Mouse (Mus musculus) midbrain, embryonic 10.5 days (tissue): ENCODE measurements around the gene Ms4a6d. TPM values are rescaled to one million over a fixed set of nuclear protein-coding genes. Genes with fewer than 3 reads are reported as not detected.

Source experiments
- DNase-seq: peaks from one replicate; pipeline ENCODE4 v3.0.0-alpha.2; 2017; ENCODE audit warnings: low spot score
- H3K27ac ChIP-seq: fragments of 300-500 bp; sonication (generic); replicated peaks from 2 replicates; pipeline ENCODE4 v1.5.1; 2016; ENCODE audit warnings: mild to moderate bottlenecking
- H3K27me3 ChIP-seq: fragments of 300-500 bp; sonication (generic); 2 replicates; pipeline ENCODE4 v1.6.1; 2016; ENCODE audit warnings: low read depth, mild to moderate bottlenecking; ENCODE audit not compliant: poor library complexity, severe bottlenecking
- H3K36me3 ChIP-seq: fragments of 300-500 bp; sonication (generic); 2 replicates; pipeline ENCODE4 v1.6.1; 2016; ENCODE audit warnings: mild to moderate bottlenecking, moderate library complexity
- H3K4me1 ChIP-seq: fragments of 300-500 bp; sonication (generic); 2 replicates; pipeline ENCODE4 v1.6.1; 2016
- H3K4me3 ChIP-seq: fragments of 300-500 bp; sonication (generic); 2 replicates; pipeline ENCODE4 v1.5.1; 2016; ENCODE audit warnings: mild to moderate bottlenecking, moderate library complexity
- H3K9me3 ChIP-seq: fragments of 300-500 bp; sonication (generic); replicated peaks from 2 replicates; pipeline ENCODE4 v1.6.1; 2016; ENCODE audit warnings: mild to moderate bottlenecking
- WGBS: fragments of 180-500 bp; shearing (Covaris S2); methylation state at CpG from one replicate; pipeline ENCODE4 v1.1.7; 2016; 5-methylcytosine and 5-hydroxymethylcytosine counted together
- polyA plus RNA-seq: library from polyadenylated mRNA; unstranded; fragments of >200 nt; fragmentation: Nextera tagmentation; extraction: Ambion mirVana; gene quantifications from 2 replicates; pipeline ENCODE4 v1.2.1, GENCODE M21; 2016

Gene Ms4a6d
- polyA plus RNA-seq = 1.4 and 2.5 TPM in 2 replicates

- H3K36me3 ChIP-seq = no peaks in the 10 kb centered on the region
- 92% methylated on average over 2 of the region's 2 CpGs for WGBS
- no peak for DNase-seq
- no peak within 1 kb of the TSS for H3K4me3 ChIP-seq
- H3K27me3 ChIP-seq = no peaks in the 10 kb centered on the region
- H3K27ac ChIP-seq = no peak within 1 kb of the TSS
- no peaks in the 10 kb centered on the region for H3K9me3 ChIP-seq
- H3K4me1 ChIP-seq = no peaks in the 10 kb centered on the region
These were observed at the start of gene Ms4a6d for GRCm38 (mm10) chr19:11604603-11605002. Gene Ms4a6d (minus strand): TSS chr19:11604849.

- 87% methylated on average over 4 of the region's 4 CpGs for WGBS
- Histone ChIP-seq H3K27me3 (no peaks in the 10 kb centered on the region), H3K4me3 (no peak overlapping the region), H3K4me1 (no peaks in the 10 kb centered on the region), H3K36me3 (no peaks in the 10 kb centered on the region), H3K9me3 (no peaks in the 10 kb centered on the region), H3K27ac (no peak overlapping the region)
- no peak for DNase-seq
These were observed 44.9 kb upstream of the Ms4a6d start for GRCm38 (mm10) chr19:11649564-11649963.

- Histone ChIP-seq H3K36me3 (no peaks in the 10 kb centered on the region), H3K27ac (no peak overlapping the region), H3K4me3 (no peak overlapping the region), H3K27me3 (no peaks in the 10 kb centered on the region), H3K4me1 (no peaks in the 10 kb centered on the region), H3K9me3 (no peaks in the 10 kb centered on the region)
- no peak for DNase-seq
- 84% methylated on average over 3 of the region's 3 CpGs for WGBS
These were observed 41.5 kb upstream of the Ms4a6d start for GRCm38 (mm10) chr19:11646166-11646565.

- Histone ChIP-seq H3K4me3 (no peak within 1 kb of the TSS), H3K9me3 (no peaks in the 10 kb centered on the region), H3K36me3 (no peaks in the 10 kb centered on the region), H3K27me3 (no peaks in the 10 kb centered on the region), H3K27ac (no peak within 1 kb of the TSS), H3K4me1 (no peaks in the 10 kb centered on the region)
- WGBS = 68% methylated on average over 1 of the region's 1 CpGs
- DNase-seq = no peak
These were observed 36.1 kb upstream of the Ms4a6d start, which contains the start of gene Ms4a3 for GRCm38 (mm10) chr19:11640732-11641131. Gene Ms4a3 (minus strand): TSS chr19:11640851.

GRCm38 (mm10) chr19:11639038-11639437, 34.4 kb upstream of the Ms4a6d start:
- WGBS = 83% methylated on average over 4 of the region's 4 CpGs
- no peak overlapping the region for H3K4me3 ChIP-seq
- no peaks in the 10 kb centered on the region for H3K9me3 ChIP-seq
- DNase-seq = no peak
- no peaks in the 10 kb centered on the region for H3K36me3 ChIP-seq
- H3K27me3 ChIP-seq = no peaks in the 10 kb centered on the region
- H3K27ac ChIP-seq = no peak overlapping the region
- H3K4me1 ChIP-seq = no peaks in the 10 kb centered on the region

- DNase-seq = no peak
- H3K9me3 ChIP-seq = no peaks in the 10 kb centered on the region
- H3K27me3 ChIP-seq = no peaks in the 10 kb centered on the region
- no peak overlapping the region for H3K4me3 ChIP-seq
- no peaks in the 10 kb centered on the region for H3K4me1 ChIP-seq
- H3K36me3 ChIP-seq = no peaks in the 10 kb centered on the region
- 88% methylated on average over 5 of the region's 5 CpGs for WGBS
- no peak overlapping the region for H3K27ac ChIP-seq
These were observed 30.9 kb upstream of the Ms4a6d start for GRCm38 (mm10) chr19:11635572-11635971.

GRCm38 (mm10) chr19:11634330-11634729, 29.7 kb upstream of the Ms4a6d start:
- 78% methylated on average over 2 of the region's 2 CpGs for WGBS
- H3K4me1 ChIP-seq = no peaks in the 10 kb centered on the region
- H3K36me3 ChIP-seq = no peaks in the 10 kb centered on the region
- H3K27me3 ChIP-seq = no peaks in the 10 kb centered on the region
- H3K9me3 ChIP-seq = no peaks in the 10 kb centered on the region
- no peak overlapping the region for H3K27ac ChIP-seq
- no peak for DNase-seq
- H3K4me3 ChIP-seq = no peak overlapping the region

GRCm38 (mm10) chr19:11633732-11634131, 29.1 kb upstream of the Ms4a6d start:
- Histone ChIP-seq H3K9me3 (no peaks in the 10 kb centered on the region), H3K27me3 (no peaks in the 10 kb centered on the region), H3K4me1 (no peaks in the 10 kb centered on the region), H3K36me3 (no peaks in the 10 kb centered on the region), H3K27ac (no peak overlapping the region), H3K4me3 (no peak overlapping the region)
- no peak for DNase-seq
- WGBS = 80% methylated on average over 1 of the region's 1 CpGs

- Histone ChIP-seq H3K9me3 (no peaks in the 10 kb centered on the region), H3K36me3 (no peaks in the 10 kb centered on the region), H3K27me3 (no peaks in the 10 kb centered on the region), H3K4me1 (no peaks in the 10 kb centered on the region), H3K27ac (no peak overlapping the region), H3K4me3 (no peak overlapping the region)
- WGBS = 86% methylated on average over 5 of the region's 5 CpGs
- no peak for DNase-seq
These were observed 20.6 kb upstream of the Ms4a6d start for GRCm38 (mm10) chr19:11625231-11625630.

GRCm38 (mm10) chr19:11624800-11625199, 20.2 kb upstream of the Ms4a6d start:
- Histone ChIP-seq H3K9me3 (no peaks in the 10 kb centered on the region), H3K27me3 (no peaks in the 10 kb centered on the region), H3K27ac (no peak overlapping the region), H3K36me3 (no peaks in the 10 kb centered on the region), H3K4me1 (no peaks in the 10 kb centered on the region), H3K4me3 (no peak overlapping the region)
- no peak for DNase-seq

- H3K27ac ChIP-seq = no peak within 1 kb of the TSS
- H3K36me3 ChIP-seq = no peaks in the 10 kb centered on the region
- H3K4me1 ChIP-seq = no peaks in the 10 kb centered on the region
- 88% methylated on average over 2 of the region's 2 CpGs for WGBS
- no peak within 1 kb of the TSS for H3K4me3 ChIP-seq
- H3K9me3 ChIP-seq = no peaks in the 10 kb centered on the region
- no peaks in the 10 kb centered on the region for H3K27me3 ChIP-seq
- DNase-seq = no peak
These were observed 18.9 kb upstream of the Ms4a6d start, which contains the start of gene Ms4a2 for GRCm38 (mm10) chr19:11623551-11623950. Gene Ms4a2 (minus strand): TSS chr19:11623719.

GRCm38 (mm10) chr19:11617983-11618382, 13.3 kb upstream of the Ms4a6d start:
- no peaks in the 10 kb centered on the region for H3K27me3 ChIP-seq
- H3K9me3 ChIP-seq = no peaks in the 10 kb centered on the region
- no peak overlapping the region for H3K27ac ChIP-seq
- H3K4me3 ChIP-seq = no peak overlapping the region
- no peaks in the 10 kb centered on the region for H3K4me1 ChIP-seq
- no peak for DNase-seq
- no peaks in the 10 kb centered on the region for H3K36me3 ChIP-seq

- no peaks in the 10 kb centered on the region for H3K36me3 ChIP-seq
- no peaks in the 10 kb centered on the region for H3K27me3 ChIP-seq
- no peaks in the 10 kb centered on the region for H3K4me1 ChIP-seq
- no peaks in the 10 kb centered on the region for H3K9me3 ChIP-seq
- DNase-seq = no peak
- no peak overlapping the region for H3K4me3 ChIP-seq
- WGBS = 67% methylated on average over 2 of the region's 2 CpGs
- H3K27ac ChIP-seq = no peak overlapping the region
These were observed 10.2 kb upstream of the Ms4a6d start for GRCm38 (mm10) chr19:11614805-11615204.

- no peak for DNase-seq
These were observed 9.3 kb upstream of the Ms4a6d start for GRCm38 (mm10) chr19:11613776-11614443.

More at GRCm38 (mm10) chr19:11613776-11614443, 9.3 kb upstream of the Ms4a6d start:
- WGBS = 88% methylated on average over 8 of the region's 8 CpGs
- no peaks in the 10 kb centered on the region for H3K36me3 ChIP-seq
- no peaks in the 10 kb centered on the region for H3K9me3 ChIP-seq
- no peak overlapping the region for H3K4me3 ChIP-seq
- H3K27me3 ChIP-seq = no peaks in the 10 kb centered on the region
- no peaks in the 10 kb centered on the region for H3K4me1 ChIP-seq
- H3K27ac ChIP-seq = no peak overlapping the region
